Mouse (Mus musculus) layer of hippocampus, adult 18-20 months (tissue): ENCODE data around the gene Sh3tc1. TPM values are rescaled to one million over a fixed set of nuclear protein-coding genes. Genes with fewer than 3 reads are reported as not detected.

ENCODE experiments used
- DNase-seq, 2 experiments: peaks; one replicate each; pipeline ENCODE4 v3.0.0; 2022; ENCODE audit warnings: low spot score in 2 of 2
- total RNA-seq, 2 experiments: library from RNA; stranded (reverse); gene quantifications; 2 replicates each; pipeline ENCODE4 v1.2.3; 2021

The Sh3tc1 gene
- total RNA-seq, 2 experiments from 2014 or later, result 1.5 to 2.6 TPM

GRCm38 (mm10) chr5:35686336-35686735 lies 53.5 kb downstream of the Sh3tc1 start:
- no peak for DNase-seq

GRCm38 (mm10) chr5:35685079-35685478 lies 54.7 kb downstream of the Sh3tc1 start:
- DNase-seq, result no peak

GRCm38 (mm10) chr5:35680958-35681357 lies 58.8 kb downstream of the Sh3tc1 start:
- peak in 1 of 2 experiments; percentile 53 for DNase-seq

- no peak for DNase-seq
These were observed 60.3 kb downstream of the Sh3tc1 start, which contains the start of gene Htra3 for GRCm38 (mm10) chr5:35679256-35680155. TSS of gene Htra3 (minus strand) at chr5:35679782.

GRCm38 (mm10) chr5:35676964-35677363 lies 62.8 kb downstream of the Sh3tc1 start:
- no peak for DNase-seq

- no peak for DNase-seq
These were observed 65.7 kb downstream of the Sh3tc1 start for GRCm38 (mm10) chr5:35674081-35674555.

- DNase-seq, result peak; percentile 20 to 61
These were observed 66.7 kb downstream of the Sh3tc1 start for GRCm38 (mm10) chr5:35673086-35673485.

- DNase-seq, result no peak
These were observed 67.2 kb downstream of the Sh3tc1 start for GRCm38 (mm10) chr5:35672581-35672980.

- peak; percentile 17 to 69 for DNase-seq
These were observed 68.3 kb downstream of the Sh3tc1 start for GRCm38 (mm10) chr5:35671474-35671891.

GRCm38 (mm10) chr5:35670412-35670801 lies 69.4 kb downstream of the Sh3tc1 start:
- DNase-seq, result peak in 1 of 2 experiments; percentile 49

GRCm38 (mm10) chr5:35669747-35670411 lies 69.9 kb downstream of the Sh3tc1 start:
- no peak for DNase-seq

- no peak for DNase-seq
These were observed 73.6 kb downstream of the Sh3tc1 start for GRCm38 (mm10) chr5:35666152-35666551.

GRCm38 (mm10) chr5:35662021-35662545 lies 77.7 kb downstream of the Sh3tc1 start:
- DNase-seq, result no peak

GRCm38 (mm10) chr5:35661210-35661609 lies 78.6 kb downstream of the Sh3tc1 start:
- DNase-seq, result no peak

- no peak for DNase-seq
These were observed 80.3 kb downstream of the Sh3tc1 start for GRCm38 (mm10) chr5:35659503-35659902.

GRCm38 (mm10) chr5:35655753-35656485 lies 83.9 kb downstream of the Sh3tc1 start:
- no peak for DNase-seq

- DNase-seq, result no peak
These were observed 85.9 kb downstream of the Sh3tc1 start for GRCm38 (mm10) chr5:35653743-35654395.

- DNase-seq, result no peak
These were observed 86.9 kb downstream of the Sh3tc1 start for GRCm38 (mm10) chr5:35652872-35653271.

- no peak for DNase-seq
These were observed 87.5 kb downstream of the Sh3tc1 start for GRCm38 (mm10) chr5:35652319-35652718.

GRCm38 (mm10) chr5:35648230-35648629 lies 91.6 kb downstream of the Sh3tc1 start:
- no peak for DNase-seq

- no peak for DNase-seq
These were observed 92.2 kb downstream of the Sh3tc1 start for GRCm38 (mm10) chr5:35647562-35647961.
